Mouse (Mus musculus): Measurements from ENCODE around the gene Sgms2. TPM values are rescaled to one million over a fixed set of nuclear protein-coding genes. Genes with fewer than 3 reads are reported as not detected.

Sgms2 gene
- total and polyA plus RNA-seq, 3 experiments: not detected

DNA sequence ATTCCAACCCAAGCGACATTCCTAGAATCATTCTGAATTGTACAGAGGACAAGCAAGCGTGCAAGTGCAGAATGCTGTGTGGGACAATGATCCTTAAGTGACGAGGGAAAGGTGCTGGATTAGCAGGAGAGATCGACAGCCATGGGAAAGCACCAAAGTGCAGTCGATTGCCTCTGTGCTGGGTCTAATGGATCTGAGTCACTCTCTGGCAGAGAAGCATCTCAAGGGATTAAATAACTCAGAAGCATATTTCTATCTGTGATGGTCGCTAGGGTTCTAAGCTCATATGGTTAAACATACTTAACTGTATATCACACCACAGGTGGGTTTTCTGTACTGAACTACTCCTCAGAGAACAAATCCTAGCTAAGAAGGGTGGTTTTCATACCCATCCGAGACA lies 118.2 kb downstream of the Sgms2 start:
- Histone ChIP-seq H3K36me3 (ENCODE audit: control insufficient read depth in 1 of 2, insufficient read depth in 2 of 2, low read length in 2 of 2) (no peaks in the 10 kb centered on the region), H3K9ac (ENCODE audit: control insufficient read depth, low read depth, low read length, poor library complexity, severe bottlenecking) (no peak overlapping the region), H3K4me1 (ENCODE audit: control insufficient read depth in 1 of 2, insufficient read depth in 2 of 2, low read length in 2 of 2) (no peaks in the 10 kb centered on the region), H3K9me3 (replicated peaks; ENCODE audit: insufficient read depth, low read length) (no peaks in the 10 kb centered on the region), H3K27ac (ENCODE audit: control insufficient read depth, low read depth, low read length) (no peak overlapping the region), H3K27me3 (ENCODE audit: control insufficient read depth in 1 of 2, insufficient read depth in 2 of 2, low read length in 2 of 2) (no peaks in the 10 kb centered on the region), H3K4me3 (ENCODE audit: control insufficient read depth in 1 of 2, insufficient read depth in 1 of 2, low read depth in 2 of 2, low read length in 2 of 2) (no peak overlapping the region), H3K79me2 (ENCODE audit: control insufficient read depth, insufficient read depth, low read length, poor library complexity) (no peaks in the 10 kb centered on the region)
- DNase-seq (ENCODE audit: low read depth, low spot score): no peak
- no peak for TF ChIP-seq KAT2A (conservative IDR thresholded peaks at IDR 0.05; ENCODE audit: low read depth, low read length)
- no peak for TF ChIP-seq ELF1 (IDR thresholded peaks at IDR 0.05; ENCODE audit: low read depth, low read length)
- TF ChIP-seq RCOR1 (IDR thresholded peaks at IDR 0.05; ENCODE audit: low read depth, low read length): no peak

DNA sequence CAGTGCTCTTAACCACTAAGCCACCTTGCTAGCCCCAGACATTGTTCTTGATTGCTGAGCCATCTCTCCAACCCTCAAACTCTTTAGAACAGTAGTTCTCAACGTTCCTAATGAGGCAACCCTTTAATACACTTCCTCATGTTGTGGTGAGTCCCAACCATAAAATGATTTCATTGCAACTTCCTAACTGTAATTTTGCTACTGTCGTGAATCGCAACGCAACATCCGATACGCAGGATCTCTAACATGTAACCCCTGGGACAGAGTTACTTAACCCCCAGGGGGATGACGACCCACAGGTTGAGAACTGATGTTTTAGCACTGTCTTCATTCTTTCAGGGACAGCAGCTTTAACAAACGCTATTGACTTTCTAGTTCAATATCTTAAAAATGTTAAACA lies 122.5 kb downstream of the Sgms2 start:
- Histone ChIP-seq H3K36me3 (ENCODE audit: control insufficient read depth in 1 of 2, insufficient read depth in 2 of 2, low read length in 2 of 2) (no peaks in the 10 kb centered on the region), H3K79me2 (ENCODE audit: control insufficient read depth, insufficient read depth, low read length, poor library complexity) (no peaks in the 10 kb centered on the region), H3K4me1 (ENCODE audit: control insufficient read depth in 1 of 2, insufficient read depth in 2 of 2, low read length in 2 of 2) (no peaks in the 10 kb centered on the region), H3K27ac (ENCODE audit: control insufficient read depth, low read depth, low read length) (no peak overlapping the region), H3K27me3 (ENCODE audit: control insufficient read depth in 1 of 2, insufficient read depth in 2 of 2, low read length in 2 of 2) (no peaks in the 10 kb centered on the region), H3K9ac (ENCODE audit: control insufficient read depth, low read depth, low read length, poor library complexity, severe bottlenecking) (no peak overlapping the region), H3K9me3 (replicated peaks; ENCODE audit: insufficient read depth, low read length) (no peaks in the 10 kb centered on the region), H3K4me3 (ENCODE audit: control insufficient read depth in 1 of 2, insufficient read depth in 1 of 2, low read depth in 2 of 2, low read length in 2 of 2) (no peak overlapping the region)
- TF ChIP-seq MYC (IDR thresholded peaks at IDR 0.05; ENCODE audit: low read depth, low read length) (no peak), USF2 (IDR thresholded peaks at IDR 0.05; ENCODE audit: borderline replicate concordance in 1 of 2, insufficient read depth in 1 of 2, low read depth in 1 of 2, low read length in 2 of 2) (no peak), CTCF (IDR thresholded peaks at IDR 0.05 in 2 of 3, conservative IDR thresholded peaks at IDR 0.05 in 1 of 3; ENCODE audit: control insufficient read depth in 1 of 3, insufficient read depth in 1 of 3, low read depth in 2 of 3, low read length in 3 of 3, poor library complexity in 1 of 3, severe bottlenecking in 1 of 3) (no peak), RCOR1 (IDR thresholded peaks at IDR 0.05; ENCODE audit: low read depth, low read length) (no peak), TBP (IDR thresholded peaks at IDR 0.05; ENCODE audit: low read depth, low read length) (no peak), MAZ (IDR thresholded peaks at IDR 0.05; ENCODE audit: low read depth, low read length) (no peak), NELFE (IDR thresholded peaks at IDR 0.05; ENCODE audit: low read depth, low read length) (no peak)
- DNase-seq (ENCODE audit: low read depth, low spot score): no peak

DNA sequence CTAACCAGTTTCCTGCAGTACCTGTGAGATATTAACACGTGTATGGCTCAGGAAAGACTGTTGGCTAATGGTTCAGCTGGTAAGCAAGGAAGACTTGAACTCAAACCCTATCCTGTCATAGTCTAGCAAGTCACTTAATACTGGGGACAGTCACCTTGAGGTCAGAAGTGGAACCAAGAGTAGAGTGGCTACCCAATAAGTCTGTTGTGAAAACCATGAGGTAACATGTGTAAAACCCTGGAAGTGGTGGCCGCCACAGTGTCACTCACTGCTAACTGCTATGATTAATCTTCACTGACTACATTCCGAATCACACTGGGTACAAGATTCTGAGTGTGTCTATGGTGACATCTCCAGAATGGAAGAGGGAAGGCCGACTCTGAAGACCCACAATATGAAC lies 123.8 kb downstream of the Sgms2 start:
- Histone ChIP-seq H3K36me3 (ENCODE audit: control insufficient read depth in 1 of 2, insufficient read depth in 2 of 2, low read length in 2 of 2) (no peaks in the 10 kb centered on the region), H3K27me3 (ENCODE audit: control insufficient read depth in 1 of 2, insufficient read depth in 2 of 2, low read length in 2 of 2) (no peaks in the 10 kb centered on the region), H3K4me1 (ENCODE audit: control insufficient read depth in 1 of 2, insufficient read depth in 2 of 2, low read length in 2 of 2) (no peaks in the 10 kb centered on the region), H3K9me3 (replicated peaks; ENCODE audit: insufficient read depth, low read length) (no peaks in the 10 kb centered on the region), H3K4me3 (ENCODE audit: control insufficient read depth in 1 of 2, insufficient read depth in 1 of 2, low read depth in 2 of 2, low read length in 2 of 2) (no peak overlapping the region), H3K79me2 (ENCODE audit: control insufficient read depth, insufficient read depth, low read length, poor library complexity) (no peaks in the 10 kb centered on the region), H3K9ac (ENCODE audit: control insufficient read depth, low read depth, low read length, poor library complexity, severe bottlenecking) (no peak overlapping the region), H3K27ac (ENCODE audit: control insufficient read depth, low read depth, low read length) (no peak overlapping the region)
- no peak for DNase-seq (ENCODE audit: low read depth, low spot score)
- TF ChIP-seq USF1 (IDR thresholded peaks at IDR 0.05; ENCODE audit: low read depth, low read length): no peak
- TF ChIP-seq USF2 (IDR thresholded peaks at IDR 0.05; ENCODE audit: borderline replicate concordance in 1 of 2, insufficient read depth in 1 of 2, low read depth in 1 of 2, low read length in 2 of 2): no peak
- TF ChIP-seq CTCF (IDR thresholded peaks at IDR 0.05 in 2 of 3, conservative IDR thresholded peaks at IDR 0.05 in 1 of 3; ENCODE audit: control insufficient read depth in 1 of 3, insufficient read depth in 1 of 3, low read depth in 2 of 3, low read length in 3 of 3, poor library complexity in 1 of 3, severe bottlenecking in 1 of 3): no peak
- TF ChIP-seq E2F4 (IDR thresholded peaks at IDR 0.05; ENCODE audit: borderline replicate concordance, low read depth, low read length): no peak
- TF ChIP-seq GABPA (IDR thresholded peaks at IDR 0.05; ENCODE audit: low read depth, low read length): no peak
- TF ChIP-seq ZMIZ1 (IDR thresholded peaks at IDR 0.05; ENCODE audit: low read depth, low read length): no peak
- no peak for TF ChIP-seq MYC (IDR thresholded peaks at IDR 0.05; ENCODE audit: low read depth, low read length)
- TF ChIP-seq EP300 (IDR thresholded peaks at IDR 0.05; ENCODE audit: low read depth in 1 of 2, low read length in 2 of 2): no peak
- no peak for TF ChIP-seq UBTF (IDR thresholded peaks at IDR 0.05; ENCODE audit: borderline replicate concordance, insufficient read depth, low read depth, low read length)
- TF ChIP-seq MAZ (IDR thresholded peaks at IDR 0.05; ENCODE audit: low read depth, low read length): no peak
- TF ChIP-seq MYB (IDR thresholded peaks at IDR 0.05; ENCODE audit: low read depth, low read length): no peak
- TF ChIP-seq TCF12 (IDR thresholded peaks at IDR 0.05; ENCODE audit: low read depth, low read length): no peak
- no peak for TF ChIP-seq KAT2A (conservative IDR thresholded peaks at IDR 0.05; ENCODE audit: low read depth, low read length)
- TF ChIP-seq CHD2 (IDR thresholded peaks at IDR 0.05; ENCODE audit: low read length): no peak
- no peak for TF ChIP-seq MEF2A (IDR thresholded peaks at IDR 0.05; ENCODE audit: extremely low read depth, insufficient replicate concordance, low read depth, low read length, poor library complexity, severe bottlenecking)
- no peak for TF ChIP-seq MAFK (IDR thresholded peaks at IDR 0.05; ENCODE audit: borderline replicate concordance, low read depth, low read length)
- TF ChIP-seq ZNF384 (IDR thresholded peaks at IDR 0.05; ENCODE audit: low read depth, low read length): no peak
- TF ChIP-seq ZKSCAN1 (IDR thresholded peaks at IDR 0.05; ENCODE audit: low read depth, low read length): no peak
- no peak for TF ChIP-seq NRF1 (IDR thresholded peaks at IDR 0.05; ENCODE audit: insufficient read depth, low read depth, low read length, poor library complexity, severe bottlenecking)
- no peak for TF ChIP-seq JUND (IDR thresholded peaks at IDR 0.05; ENCODE audit: low read depth, low read length)
